In genomic region chr3:150296057-150296710, GRCm38 (mm10) we compare ENCODE assay signal across 28 mouse cellular contexts.
A peak's percentile ranks its signal among the peaks of the same experiment; 100 is the strongest.
DNase-seq lines count a peak whose midpoint lies in the region; ATAC-seq and TF ChIP-seq lines count a peak whose summit lies in the region.
"Had no signal": no experiment of that assay in that cellular context is flagged by ENCODE, and none has a peak within 500 bp of the region (broad histone marks: within the 10 kb centered on the region; RNA-seq: fewer than 3 reads in every experiment).

No protein-coding gene starts in this region.

- peak; percentile 29 for DNase-seq in midbrain, embryonic 14.5 days
- no peak for DNase-seq in midbrain, embryonic 11.5 days (ENCODE audit: low spot score, missing footprints)
- peak; percentile 59 for DNase-seq in forebrain, embryonic 14.5 days (ENCODE audit: low spot score)
- peak; percentile 13 for DNase-seq in forebrain, postnatal 0 days
- no peak for DNase-seq in hindbrain, embryonic 11.5 days (ENCODE audit: low spot score)
- DNase-seq in layer of hippocampus, adult 9-11 months = no peak
- DNase-seq in heart, postnatal 10 days = no peak
- DNase-seq: adrenal gland, adult 2 months; adrenal gland, postnatal 14 days; cerebellum, adult 2 months; cerebellum, adult 9-11 months; cerebellum, postnatal 25 days; embryo, embryonic 11 days; gastrocnemius, adult 2 months; gastrocnemius, postnatal 14 days; heart, adult 11 months; heart, postnatal 14 days; heart, postnatal 4 days; kidney, adult 2 months had no signal

- H3K4me2 ChIP-seq in midbrain, embryonic 14.5 days (ENCODE audit: low read length) = no peak overlapping the region
- H3K4me2 ChIP-seq in midbrain, embryonic 11.5 days = no peak overlapping the region
- no peak overlapping the region for H3K4me2 ChIP-seq in forebrain, embryonic 14.5 days (ENCODE audit: low read length)
- H3K4me2 ChIP-seq in forebrain, postnatal 0 days (ENCODE audit: low read depth) = no peak overlapping the region
- H3K4me2 ChIP-seq in hindbrain, embryonic 11.5 days (replicated peaks; ENCODE audit: low read depth, low read length) = no peak overlapping the region
- H3K4me2 ChIP-seq: embryonic facial prominence, embryonic 13.5 days; heart, embryonic 12.5 days; heart, embryonic 15.5 days; hindbrain, embryonic 12.5 days; hindbrain, embryonic 15.5 days had no signal

- ATAC-seq in midbrain, embryonic 14.5 days (ENCODE audit: low FRiP score, low TSS enrichment) = no peak
- ATAC-seq in midbrain, embryonic 11.5 days (ENCODE audit: low FRiP score) = no peak
- ATAC-seq in forebrain, embryonic 14.5 days = peak; percentile 73
- peak; percentile 53; the same call in 1 of the 2 replicates for ATAC-seq in forebrain, postnatal 0 days
- no peak for ATAC-seq in hindbrain, embryonic 11.5 days (ENCODE audit: low FRiP score)
- ATAC-seq: CD4-positive, CD25-positive, alpha-beta regulatory T cell, adult 4 months; intestine, postnatal 0 days had no signal

- no peak overlapping the region for H3K27ac ChIP-seq in midbrain, embryonic 14.5 days (replicated peaks; ENCODE audit: low read depth, low read length)
- H3K27ac ChIP-seq in midbrain, embryonic 11.5 days (ENCODE audit: low read depth, low read length) = no peak overlapping the region
- H3K27ac ChIP-seq in forebrain, embryonic 14.5 days (ENCODE audit: low read depth, low read length) = no peak overlapping the region
- no peak overlapping the region for H3K27ac ChIP-seq in forebrain, postnatal 0 days (ENCODE audit: low read depth, low read length)
- no peak overlapping the region for H3K27ac ChIP-seq in hindbrain, embryonic 11.5 days (ENCODE audit: low read depth, low read length)
- H3K27ac ChIP-seq: embryonic facial prominence, embryonic 10.5 days; embryonic facial prominence, embryonic 13.5 days; gastrocnemius, adult 2 months; heart, embryonic 15.5 days; hindbrain, embryonic 12.5 days; hindbrain, embryonic 15.5 days had no signal

- no peaks in the 10 kb centered on the region for H3K9me3 ChIP-seq in midbrain, embryonic 14.5 days (ENCODE audit: control insufficient read depth, low read length)
- no peaks in the 10 kb centered on the region for H3K9me3 ChIP-seq in midbrain, embryonic 11.5 days (ENCODE audit: control insufficient read depth, low read length)
- no peaks in the 10 kb centered on the region for H3K9me3 ChIP-seq in forebrain, embryonic 14.5 days (replicated peaks; ENCODE audit: control insufficient read depth, low read length)
- no peaks in the 10 kb centered on the region for H3K9me3 ChIP-seq in forebrain, postnatal 0 days (ENCODE audit: low read length)
- no peaks in the 10 kb centered on the region for H3K9me3 ChIP-seq in hindbrain, embryonic 11.5 days (ENCODE audit: control insufficient read depth, low read length)
- H3K9me3 ChIP-seq: embryonic facial prominence, embryonic 10.5 days; embryonic facial prominence, embryonic 13.5 days; heart, embryonic 12.5 days; heart, embryonic 15.5 days; hindbrain, embryonic 12.5 days; hindbrain, embryonic 15.5 days had no signal

- no peaks in the 10 kb centered on the region for H3K36me3 ChIP-seq in midbrain, embryonic 14.5 days (ENCODE audit: control insufficient read depth, insufficient read depth, low read length)
- no peaks in the 10 kb centered on the region for H3K36me3 ChIP-seq in midbrain, embryonic 11.5 days (ENCODE audit: control insufficient read depth, insufficient read depth, low read length)
- H3K36me3 ChIP-seq in forebrain, embryonic 14.5 days (ENCODE audit: control insufficient read depth, insufficient read depth, low read length) = no peaks in the 10 kb centered on the region
- H3K36me3 ChIP-seq in forebrain, postnatal 0 days (ENCODE audit: insufficient read depth) = no peaks in the 10 kb centered on the region
- no peaks in the 10 kb centered on the region for H3K36me3 ChIP-seq in hindbrain, embryonic 11.5 days (ENCODE audit: control insufficient read depth, insufficient read depth, low read length)
- H3K36me3 ChIP-seq: embryonic facial prominence, embryonic 10.5 days; embryonic facial prominence, embryonic 13.5 days; heart, embryonic 12.5 days; heart, embryonic 15.5 days; hindbrain, embryonic 12.5 days; hindbrain, embryonic 15.5 days had no signal

- H3K9ac ChIP-seq in midbrain, embryonic 14.5 days (replicated peaks; ENCODE audit: low read length) = no peak overlapping the region
- H3K9ac ChIP-seq in midbrain, embryonic 11.5 days (ENCODE audit: low read length) = no peak overlapping the region
- H3K9ac ChIP-seq in forebrain, embryonic 14.5 days (ENCODE audit: low read length) = no peak overlapping the region
- H3K9ac ChIP-seq in forebrain, postnatal 0 days = no peak overlapping the region
- no peak overlapping the region for H3K9ac ChIP-seq in hindbrain, embryonic 11.5 days (ENCODE audit: low read depth, low read length)
- H3K9ac ChIP-seq: embryonic facial prominence, embryonic 13.5 days; heart, embryonic 12.5 days; heart, embryonic 15.5 days; hindbrain, embryonic 12.5 days; hindbrain, embryonic 15.5 days had no signal

- 45% methylated on average over 2 of the region's 2 CpGs for WGBS in midbrain, embryonic 14.5 days
- WGBS in midbrain, embryonic 11.5 days = 72% methylated on average over 2 of the region's 2 CpGs
- WGBS in forebrain, embryonic 14.5 days = 60% methylated on average over 2 of the region's 2 CpGs
- WGBS in forebrain, postnatal 0 days = 53% methylated on average over 2 of the region's 2 CpGs
- 58% methylated on average over 2 of the region's 2 CpGs for WGBS in hindbrain, embryonic 11.5 days

- intact Hi-C loops in heart, postnatal 10 days (cut with DNase I) = no loop called here

- TF ChIP-seq CTCF in forebrain, postnatal 0 days (IDR thresholded peaks at IDR 0.05; ENCODE audit: low read depth) = no peak

- H3K4me1 ChIP-seq in midbrain, embryonic 14.5 days (ENCODE audit: control insufficient read depth, insufficient read depth, low read length) = no peaks in the 10 kb centered on the region
- no peaks in the 10 kb centered on the region for H3K4me1 ChIP-seq in midbrain, embryonic 11.5 days (ENCODE audit: control insufficient read depth, insufficient read depth, low read length)
- H3K4me1 ChIP-seq in forebrain, embryonic 14.5 days (ENCODE audit: control insufficient read depth, insufficient read depth, low read length) = no peaks in the 10 kb centered on the region
- H3K4me1 ChIP-seq in forebrain, postnatal 0 days (ENCODE audit: insufficient read depth) = no peaks in the 10 kb centered on the region
- H3K4me1 ChIP-seq in hindbrain, embryonic 11.5 days (replicated peaks; ENCODE audit: control insufficient read depth, insufficient read depth, low read length) = no peaks in the 10 kb centered on the region
- H3K4me1 ChIP-seq: embryonic facial prominence, embryonic 10.5 days; embryonic facial prominence, embryonic 13.5 days; heart, embryonic 12.5 days; heart, embryonic 15.5 days; hindbrain, embryonic 12.5 days; hindbrain, embryonic 15.5 days had no signal

- no peaks in the 10 kb centered on the region for H3K27me3 ChIP-seq in midbrain, embryonic 14.5 days (ENCODE audit: control insufficient read depth, insufficient read depth, low read length)
- H3K27me3 ChIP-seq in midbrain, embryonic 11.5 days (ENCODE audit: control insufficient read depth, insufficient read depth, low read length) = no peaks in the 10 kb centered on the region
- H3K27me3 ChIP-seq in forebrain, embryonic 14.5 days (replicated peaks; ENCODE audit: control insufficient read depth, insufficient read depth, low read length) = no peaks in the 10 kb centered on the region
- no peaks in the 10 kb centered on the region for H3K27me3 ChIP-seq in forebrain, postnatal 0 days (ENCODE audit: insufficient read depth, low read length)
- no peaks in the 10 kb centered on the region for H3K27me3 ChIP-seq in hindbrain, embryonic 11.5 days (ENCODE audit: control insufficient read depth, insufficient read depth, low read length)
- H3K27me3 ChIP-seq: embryonic facial prominence, embryonic 13.5 days; heart, embryonic 12.5 days; heart, embryonic 15.5 days; hindbrain, embryonic 12.5 days; hindbrain, embryonic 15.5 days had no signal

- H3K4me3 ChIP-seq in midbrain, embryonic 14.5 days (replicated peaks; ENCODE audit: low read depth, low read length) = no peak overlapping the region
- no peak overlapping the region for H3K4me3 ChIP-seq in midbrain, embryonic 11.5 days (ENCODE audit: low read depth, low read length)
- H3K4me3 ChIP-seq in forebrain, embryonic 14.5 days (ENCODE audit: low read depth, low read length) = no peak overlapping the region
- no peak overlapping the region for H3K4me3 ChIP-seq in forebrain, postnatal 0 days (ENCODE audit: low read depth, low read length)
- no peak overlapping the region for H3K4me3 ChIP-seq in hindbrain, embryonic 11.5 days (ENCODE audit: low read depth, low read length)
- H3K4me3 ChIP-seq: embryonic facial prominence, embryonic 10.5 days; embryonic facial prominence, embryonic 13.5 days; erythroblast, embryonic 14.5 days; gastrocnemius, adult 2 months; heart, embryonic 12.5 days; heart, embryonic 15.5 days; hindbrain, embryonic 12.5 days; hindbrain, embryonic 15.5 days had no signal

Comparison
In these comparisons a context has a peak if more than half of its experiments do, and no peak if none do; other contexts are left out.
1. DNase-seq: peak in midbrain, embryonic 14.5 days (single experiment), forebrain, embryonic 14.5 days (single experiment) and forebrain, postnatal 0 days (single experiment); none in midbrain, embryonic 11.5 days (single experiment), hindbrain, embryonic 11.5 days (single experiment), layer of hippocampus, adult 9-11 months (single experiment) and heart, postnatal 10 days (0 of 2).
2. ATAC-seq: peak in forebrain, embryonic 14.5 days (single experiment) and forebrain, postnatal 0 days (single experiment); none in midbrain, embryonic 14.5 days (single experiment), midbrain, embryonic 11.5 days (single experiment) and hindbrain, embryonic 11.5 days (single experiment).